Mouse (Mus musculus) ES-E14 (cell line): ENCODE results near the gene Adgrg5.

Experiments used
- CHD2 ChIP-seq: IDR thresholded peaks from 2 replicates; pipeline ENCODE4 v1.6.1; 2014; ENCODE audit warnings: mild to moderate bottlenecking, low read depth, low read length, inconsistent platforms
- HCFC1 ChIP-seq: IDR thresholded peaks from 2 replicates; pipeline ENCODE4 v1.6.1; 2012; ENCODE audit warnings: low read length, inconsistent platforms, borderline replicate concordance; ENCODE audit not compliant: insufficient read depth
- MAFK ChIP-seq: IDR thresholded peaks from 2 replicates; pipeline ENCODE4 v1.6.1; 2014; ENCODE audit warnings: mild to moderate bottlenecking, low read depth, low read length, inconsistent platforms; ENCODE audit not compliant: insufficient read depth
- ZC3H11A ChIP-seq: IDR thresholded peaks from 2 replicates; pipeline ENCODE4 v1.6.1; 2012; ENCODE audit warnings: low read depth, mild to moderate bottlenecking, inconsistent platforms, low read length, borderline replicate concordance

- TF ChIP-seq CHD2 = no peak
- TF ChIP-seq ZC3H11A = no peak
- TF ChIP-seq HCFC1 = no peak
- TF ChIP-seq MAFK = no peak
These were observed 8.8 kb upstream of the Adgrg5 start for GRCm38 (mm10) chr8:94914701-94915101.
